Mouse (Mus musculus) frontal cortex, postnatal 14 days (tissue): Measurements from ENCODE around the gene Piwil1.
A peak's percentile ranks its signal among the peaks of the same experiment; 100 is the strongest.
"Not testable (repeated sequence)": the region's sequence is repeated elsewhere in the genome, so short reads cannot be mapped to it uniquely, and the experiment has no call there.

Experiments used
- DNase-seq, 2 experiments: peaks; one replicate each; pipeline ENCODE4 v3.0.0; 2022; ENCODE audit warnings: low spot score in 2 of 2

Gene Piwil1

DNA sequence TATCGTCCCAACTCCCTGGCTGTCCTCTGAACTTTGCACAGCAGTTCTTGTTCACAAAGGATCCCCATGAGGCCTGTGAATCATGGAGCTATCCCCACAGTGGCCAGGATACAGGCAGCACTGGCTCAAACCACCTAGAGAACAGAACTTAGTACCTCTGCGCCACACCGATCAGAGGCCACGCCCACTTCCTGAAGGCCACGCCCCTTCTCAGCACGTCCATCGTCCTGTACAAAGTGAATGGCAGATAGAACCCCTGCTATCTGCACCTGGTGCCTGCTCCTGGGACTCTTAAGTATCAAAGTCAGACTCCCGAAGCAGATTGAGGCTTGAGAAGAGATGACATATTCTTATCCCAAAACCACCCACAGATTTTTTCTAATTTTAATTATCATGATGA lies 8.3 kb downstream of the Piwil1 start:
- DNase-seq: no peak

DNA sequence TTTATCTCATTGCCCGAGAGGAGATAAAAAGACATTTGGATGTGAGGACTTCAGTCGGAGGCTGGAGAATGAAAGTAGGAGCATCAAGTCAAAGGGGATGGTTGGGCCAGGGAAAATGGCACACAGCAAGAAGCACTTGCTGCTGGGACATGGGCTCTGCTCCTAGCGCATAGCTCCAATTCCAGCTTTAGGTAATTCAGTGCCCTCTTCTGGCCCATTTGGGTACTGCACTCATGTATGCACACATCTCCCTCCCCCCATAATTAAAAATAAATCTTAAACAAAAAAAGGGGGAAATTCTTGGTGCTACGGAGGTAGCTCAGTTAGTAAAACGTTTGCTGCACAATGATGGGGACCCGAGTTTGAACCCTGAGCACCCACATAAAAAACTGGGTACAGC lies 9.5 kb downstream of the Piwil1 start:
- no peak for DNase-seq

DNA sequence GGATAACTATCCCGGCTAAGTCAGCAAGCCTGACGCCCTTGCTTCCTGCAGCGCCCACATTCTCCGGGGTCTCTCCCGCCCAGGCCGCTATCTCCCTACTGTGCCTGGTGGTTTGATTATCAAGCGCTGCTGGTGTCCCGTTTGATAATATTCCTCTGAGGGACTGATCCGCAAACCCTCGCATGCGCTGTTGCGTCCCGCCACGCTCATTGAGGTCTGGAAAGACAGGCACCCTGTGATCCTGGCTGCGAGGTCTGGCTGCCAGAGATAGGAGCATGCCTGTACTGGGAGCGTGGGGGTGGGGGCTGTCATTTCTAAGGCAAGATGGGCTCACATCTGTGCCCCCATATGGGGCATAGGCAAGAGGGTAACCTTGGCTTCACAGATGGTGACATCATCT lies 12.8 kb downstream of the Piwil1 start:
- DNase-seq: no peak

- not testable (repeated sequence) for DNase-seq
These were observed 18.1 kb downstream of the Piwil1 start for GRCm38 (mm10) chr5:128720461-128720860.

- DNase-seq: no peak
These were observed 27.0 kb downstream of the Piwil1 start for GRCm38 (mm10) chr5:128729341-128729740.

DNA sequence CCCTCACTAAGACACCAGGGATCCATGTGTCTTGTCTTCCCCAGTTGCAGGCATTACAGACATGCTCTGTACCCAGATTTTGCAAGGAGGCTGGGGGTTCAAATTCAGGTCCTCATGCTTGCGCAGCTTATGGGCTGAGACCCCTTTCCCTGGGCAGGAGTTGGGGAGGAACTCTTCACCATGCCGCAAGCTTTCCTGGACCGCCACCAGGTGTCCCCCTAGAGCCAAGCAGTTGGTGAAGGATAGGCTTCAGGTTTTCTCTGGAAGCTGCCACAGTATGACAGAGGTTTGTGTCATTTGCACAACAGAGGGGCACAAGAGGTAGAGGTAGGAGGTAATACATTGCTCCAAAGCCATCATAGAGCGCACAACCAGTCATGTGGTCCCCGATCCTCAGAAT lies 28.3 kb downstream of the Piwil1 start:
- DNase-seq: peak in 1 of 2 experiments; percentile 25

DNA sequence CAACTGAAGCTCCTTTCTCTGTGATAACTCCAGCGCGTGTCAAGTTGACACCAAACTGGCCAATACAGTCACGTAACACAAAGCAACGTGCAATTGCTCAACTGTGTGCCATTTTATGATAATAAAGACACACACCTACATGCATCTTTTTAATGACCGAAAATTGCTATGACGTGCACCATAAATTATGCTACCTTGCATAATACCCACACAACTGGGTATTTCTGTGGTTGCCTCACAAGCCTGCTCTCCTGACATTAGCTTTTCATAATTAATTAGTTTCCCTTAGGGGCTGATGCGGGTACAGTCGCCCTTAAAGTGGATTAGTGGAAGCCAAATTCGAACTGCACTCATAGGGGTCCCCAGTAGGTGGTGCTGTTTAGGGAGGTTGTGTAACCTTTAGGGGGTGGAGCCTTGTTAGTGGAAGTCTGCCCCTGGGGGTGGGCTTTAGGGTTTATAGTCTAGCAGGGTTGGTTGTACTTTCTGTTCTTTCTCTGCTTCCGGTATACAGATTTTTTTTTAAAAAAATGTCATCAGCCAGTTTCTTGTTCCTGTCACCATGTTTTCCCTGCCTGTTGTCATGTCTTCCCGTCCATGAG lies 30.2 kb downstream of the Piwil1 start:
- DNase-seq: no peak

DNA sequence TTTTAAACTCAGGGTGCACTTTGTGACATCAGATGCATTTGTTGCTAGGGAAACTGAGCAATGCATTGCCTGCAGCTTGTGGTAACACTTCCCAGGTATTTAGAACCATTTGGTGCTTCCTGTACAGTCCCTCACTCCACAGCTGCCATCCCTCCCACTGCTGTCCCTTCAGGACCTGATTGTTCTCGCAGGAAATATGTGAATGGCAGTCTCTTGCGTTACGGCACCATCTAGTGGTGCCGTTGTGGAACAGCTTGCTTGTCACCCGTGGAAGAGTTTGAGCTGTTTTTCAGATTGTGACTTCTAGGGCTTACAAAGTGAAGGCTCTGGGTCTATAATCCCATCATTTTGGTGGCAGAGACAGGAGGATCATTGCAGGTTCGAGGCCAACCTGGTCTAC lies 31.6 kb downstream of the Piwil1 start:
- peak in 1 of 2 experiments; percentile 60 for DNase-seq

DNA sequence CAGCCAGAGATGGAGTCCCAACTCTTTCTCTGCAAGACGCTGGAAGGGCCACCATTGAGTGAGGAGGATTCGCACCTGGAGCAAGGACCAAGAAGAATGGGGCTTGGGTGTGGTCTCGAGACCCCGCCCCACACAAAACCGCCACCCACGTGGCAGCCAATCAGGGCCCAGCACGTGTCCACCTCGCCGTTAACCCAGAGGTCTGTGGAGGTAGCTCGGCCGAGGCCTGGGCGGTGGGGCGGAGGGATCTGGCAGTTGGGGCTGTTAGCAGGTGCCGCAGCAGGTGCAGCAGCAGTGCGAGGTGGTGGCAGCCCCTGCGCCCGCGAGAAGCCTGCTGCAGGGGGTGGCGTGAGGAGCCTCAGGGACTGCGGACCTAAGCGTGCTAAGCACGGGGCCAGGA lies 33.6 kb downstream of the Piwil1 start:
- DNase-seq: no peak

DNA sequence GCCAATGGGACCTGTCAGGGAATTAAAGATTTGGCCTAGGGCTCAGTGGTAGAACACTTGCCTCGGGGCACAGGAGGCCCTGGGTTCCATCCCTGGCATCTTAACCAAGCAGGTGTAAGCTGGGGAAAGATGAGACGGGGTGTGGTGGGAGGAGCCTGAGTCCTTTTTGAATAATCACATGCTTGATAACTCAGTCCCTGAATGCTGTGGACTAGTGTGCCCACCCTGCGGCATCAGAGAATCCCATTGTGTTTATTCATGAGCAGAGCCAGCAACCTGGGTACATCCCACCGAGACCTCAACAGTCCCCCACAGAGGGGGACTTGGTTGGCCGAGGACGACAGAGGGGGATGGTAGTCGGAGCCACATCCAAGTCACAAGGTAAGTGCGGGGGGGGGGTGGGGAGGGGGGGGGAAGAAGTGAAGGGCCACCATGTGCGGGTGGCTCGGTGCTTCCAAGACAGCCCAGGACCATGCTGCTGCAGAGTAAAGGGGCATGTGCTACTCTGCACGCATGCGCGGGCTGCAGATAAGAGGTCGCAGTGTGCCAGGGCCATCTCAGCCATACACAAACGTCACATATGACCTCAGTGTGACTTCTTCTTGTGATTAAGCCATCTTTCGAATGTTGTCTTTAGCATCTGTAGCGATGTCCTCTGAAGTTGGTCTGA lies 37.0 kb downstream of the Piwil1 start:
- DNase-seq: no peak

DNA sequence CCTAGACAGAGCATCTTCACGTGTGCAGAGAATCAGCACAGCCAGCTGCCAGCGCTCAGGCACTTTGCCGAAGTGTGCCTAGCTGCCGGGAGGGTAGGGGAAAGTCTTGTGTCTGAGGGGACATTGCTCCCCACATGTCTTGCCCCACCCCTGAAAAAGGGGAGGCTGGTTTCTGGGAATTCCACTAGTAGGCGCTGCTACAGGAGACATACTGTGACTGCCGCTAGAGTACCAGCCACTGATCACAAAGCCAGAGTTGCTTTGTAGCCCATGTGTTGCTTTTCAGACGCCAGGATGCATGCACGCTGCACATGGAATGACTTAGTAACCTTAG lies 37.5 kb downstream of the Piwil1 start:
- DNase-seq: no peak

DNA sequence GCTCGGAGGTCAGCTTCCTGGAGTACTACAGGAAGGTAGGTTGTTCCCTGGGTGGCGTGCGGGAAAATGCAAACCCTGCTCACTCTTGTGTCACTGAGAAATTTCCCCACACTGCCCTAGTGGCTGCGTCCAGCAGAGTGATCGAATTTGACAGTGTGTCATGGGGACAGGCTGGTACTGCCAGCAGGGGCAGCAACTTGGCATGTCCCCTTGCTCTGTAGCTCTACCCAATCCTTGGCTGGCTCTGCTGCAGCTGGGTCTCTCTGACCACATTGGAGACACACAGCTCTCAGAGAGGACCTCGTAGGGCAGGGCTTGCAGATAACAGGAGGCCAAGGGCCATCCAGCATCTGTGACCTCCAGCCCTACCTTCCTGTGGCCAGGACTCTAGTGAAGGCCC lies 42.0 kb downstream of the Piwil1 start:
- DNase-seq: no peak

- DNase-seq: no peak
These were observed 42.9 kb downstream of the Piwil1 start for GRCm38 (mm10) chr5:128745206-128745605.

GRCm38 (mm10) chr5:128746261-128746660 lies 43.9 kb downstream of the Piwil1 start:
- DNase-seq: no peak

DNA sequence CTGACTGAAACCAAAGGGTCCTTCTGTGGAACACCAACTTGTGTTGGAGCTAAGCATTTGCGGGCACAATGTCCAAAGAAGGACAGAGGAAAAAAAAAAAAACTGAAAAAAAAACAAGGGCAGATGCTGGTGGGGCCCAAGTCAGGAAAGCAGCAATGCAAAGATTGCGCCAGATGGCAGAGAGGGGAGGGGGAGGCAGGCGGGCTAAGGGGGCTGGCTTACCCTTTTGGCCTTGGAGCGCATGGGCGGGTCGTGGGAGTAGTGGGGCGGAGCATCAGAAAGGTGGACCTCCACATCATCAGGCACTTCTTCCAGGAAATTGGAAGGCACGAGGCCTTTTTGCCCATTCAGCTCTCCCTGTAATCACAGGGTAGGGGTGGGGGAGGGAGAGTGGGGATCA lies 58.8 kb downstream of the Piwil1 start:
- DNase-seq: no peak

DNA sequence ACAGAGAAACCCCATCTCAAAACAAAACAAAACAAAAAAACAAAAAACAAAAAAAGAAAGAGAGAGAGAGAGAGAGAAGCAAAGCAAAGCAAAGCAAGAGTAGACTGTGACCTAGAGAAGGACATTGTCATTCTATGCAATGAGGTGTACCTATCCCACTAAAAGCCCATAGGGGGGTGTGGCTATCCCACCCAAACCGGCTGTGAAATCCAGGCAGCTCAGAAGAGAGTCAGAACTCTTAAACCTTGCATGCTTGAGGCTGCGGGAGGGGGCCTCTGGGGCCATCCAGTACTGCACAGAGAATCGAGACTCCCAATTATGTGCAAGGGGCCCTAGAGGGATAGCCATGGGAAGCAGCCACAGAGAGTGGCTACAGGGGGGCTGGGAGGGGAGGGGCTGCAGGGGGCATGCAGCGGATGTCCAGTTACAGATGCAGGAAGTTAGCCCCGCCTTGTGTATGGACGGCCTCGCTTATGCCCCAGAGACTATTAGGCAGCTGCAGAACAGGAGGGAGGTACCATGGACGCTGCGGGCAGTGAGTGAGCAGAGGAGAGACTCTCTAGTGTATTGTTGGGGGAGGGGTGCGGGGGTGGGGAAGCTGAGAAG lies 66.8 kb downstream of the Piwil1 start:
- DNase-seq: no peak

- no peak for DNase-seq
These were observed 74.1 kb downstream of the Piwil1 start for GRCm38 (mm10) chr5:128776386-128776785.

GRCm38 (mm10) chr5:128781621-128782020 lies 79.3 kb downstream of the Piwil1 start:
- DNase-seq: no peak

DNA sequence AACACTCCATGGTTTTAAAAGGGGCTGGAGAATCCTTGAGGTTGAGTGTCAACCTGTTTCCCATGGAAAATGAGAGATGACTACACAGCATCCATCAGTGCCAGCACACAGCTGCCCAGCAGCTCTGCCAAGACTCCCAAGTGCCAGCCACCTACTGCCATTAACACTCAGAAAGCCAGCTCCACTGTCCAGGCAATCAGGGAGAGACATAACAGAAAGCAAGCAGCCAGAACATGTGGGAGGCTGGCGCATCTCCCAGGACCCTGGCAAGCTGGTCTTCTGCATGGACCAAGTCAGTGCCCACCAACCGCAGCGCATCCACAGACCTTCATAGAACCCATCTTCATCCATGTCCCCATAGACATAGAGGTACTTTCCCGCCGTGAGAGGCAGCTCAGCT lies 98.3 kb downstream of the Piwil1 start:
- no peak for DNase-seq
